Mouse (Mus musculus) hindbrain, embryonic 14.5 days (tissue): ENCODE results near the gene Isx. TPM values are rescaled to one million over a fixed set of nuclear protein-coding genes. Genes with fewer than 3 reads are reported as not detected.

ENCODE experiments used
- ATAC-seq: fragments of 200-750 bp; cut with Nextera tagmentation; 2 replicates; pipeline ENCODE4 v1.8.0; 2017; ENCODE audit warnings: moderate number of reproducible peaks, mild to moderate bottlenecking, moderate TSS enrichment, moderate library complexity; ENCODE audit not compliant: low FRiP score
- DNase-seq: peaks from one replicate; pipeline ENCODE4 v3.0.0-alpha.2; 2015; ENCODE audit warnings: low spot score
- H3K27ac ChIP-seq: fragments of 300-500 bp; sonication (generic); 2 replicates; pipeline ENCODE4 v1.5.1; 2014; ENCODE audit warnings: mild to moderate bottlenecking, moderate library complexity
- H3K27me3 ChIP-seq: fragments of 300-500 bp; sonication (generic); 2 replicates; pipeline ENCODE4 v1.6.1; 2014; ENCODE audit warnings: mild to moderate bottlenecking, low read length, mixed read lengths; ENCODE audit not compliant: control insufficient read depth, insufficient read depth
- H3K36me3 ChIP-seq: fragments of 300-500 bp; sonication (generic); replicated peaks from 2 replicates; pipeline ENCODE4 v1.6.1; 2014; ENCODE audit not compliant: control insufficient read depth, insufficient read depth
- H3K4me1 ChIP-seq: fragments of 300-500 bp; sonication (generic); replicated peaks from 2 replicates; pipeline ENCODE4 v1.6.1; 2014; ENCODE audit warnings: antibody characterized with exemption, low read length, mixed read lengths; ENCODE audit not compliant: control insufficient read depth, insufficient read depth
- H3K4me2 ChIP-seq: fragments of 300-500 bp; sonication (generic); replicated peaks from 2 replicates; pipeline ENCODE4 v1.6.1; 2014; ENCODE audit warnings: mild to moderate bottlenecking, moderate library complexity
- H3K4me3 ChIP-seq: fragments of 300-500 bp; sonication (generic); replicated peaks from 2 replicates; pipeline ENCODE4 v1.5.1; 2014; ENCODE audit warnings: mild to moderate bottlenecking, low read length
- H3K9ac ChIP-seq: fragments of 300-500 bp; sonication (generic); 2 replicates; pipeline ENCODE4 v1.6.1; 2014
- H3K9me3 ChIP-seq: fragments of 300-500 bp; sonication (generic); 2 replicates; pipeline ENCODE4 v1.6.1; 2016; ENCODE audit warnings: low read length; ENCODE audit not compliant: control insufficient read depth
- WGBS: fragments of 180-500 bp; shearing (Covaris S2); extraction: QIAGEN DNeasy Blood & Tissue Kit; methylation state at CpG from one replicate; pipeline ENCODE4 v1.1.7; 2014; 5-methylcytosine and 5-hydroxymethylcytosine counted together
- polyA plus RNA-seq: library from polyadenylated mRNA; unstranded; fragments of >200 nt; fragmentation: Nextera tagmentation; extraction: Ambion mirVana; gene quantifications from 2 replicates; pipeline ENCODE4 v1.2.1, GENCODE M21; 2014

Isx gene
- polyA plus RNA-seq, 1 experiment from 2014 or later = not detected

- WGBS = 92% methylated on average over 1 of the region's 1 CpGs
- Histone ChIP-seq H3K4me3 (no peak overlapping the region), H3K9ac (no peak overlapping the region), H3K27me3 (no peaks in the 10 kb centered on the region), H3K4me1 (no peaks in the 10 kb centered on the region), H3K36me3 (no peaks in the 10 kb centered on the region), H3K4me2 (no peak overlapping the region), H3K9me3 (no peaks in the 10 kb centered on the region), H3K27ac (no peak overlapping the region)
- DNase-seq = no peak
- no peak for ATAC-seq
Measured at GRCm38 (mm10) chr8:74888763-74889162, 15.8 kb downstream of the Isx start.

- Histone ChIP-seq H3K27ac (no peak overlapping the region), H3K4me2 (no peak overlapping the region), H3K4me3 (no peak overlapping the region), H3K36me3 (no peaks in the 10 kb centered on the region), H3K9me3 (no peaks in the 10 kb centered on the region), H3K9ac (no peak overlapping the region), H3K27me3 (no peaks in the 10 kb centered on the region), H3K4me1 (no peaks in the 10 kb centered on the region)
- DNase-seq = no peak
- WGBS = 72% methylated on average over 5 of the region's 5 CpGs
- no peak for ATAC-seq
Measured at GRCm38 (mm10) chr8:74891030-74891429, 18.1 kb downstream of the Isx start.

- Histone ChIP-seq H3K4me3 (no peak overlapping the region), H3K36me3 (no peaks in the 10 kb centered on the region), H3K9me3 (no peaks in the 10 kb centered on the region), H3K27ac (no peak overlapping the region), H3K4me2 (no peak overlapping the region), H3K9ac (no peak overlapping the region), H3K4me1 (no peaks in the 10 kb centered on the region), H3K27me3 (no peaks in the 10 kb centered on the region)
- DNase-seq (no peak), ATAC-seq (no peak)
- WGBS = 85% methylated on average over 1 of the region's 1 CpGs
Measured at GRCm38 (mm10) chr8:74896302-74896701, 23.3 kb downstream of the Isx start.

DNA sequence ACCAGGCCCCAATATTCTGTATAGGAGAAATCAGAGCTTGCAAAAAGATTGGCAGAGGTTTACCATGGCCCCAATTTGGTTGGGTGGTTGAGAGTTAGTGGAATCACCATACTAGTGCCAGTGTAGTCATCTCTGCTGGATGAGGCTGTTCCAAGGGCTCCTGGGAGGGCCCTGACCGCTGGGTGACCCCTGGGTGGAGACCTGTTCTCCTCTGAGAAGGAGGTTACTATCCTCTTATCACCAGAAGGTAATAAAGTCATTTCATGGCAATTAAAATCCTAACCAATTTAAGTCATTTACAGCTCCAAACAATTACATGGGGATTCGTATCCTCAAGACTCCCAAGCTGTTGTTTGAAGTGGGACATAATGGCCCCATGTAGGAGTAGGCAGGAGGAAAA, 24.3 kb downstream of the Isx start:
- WGBS = 58% methylated on average over 2 of the region's 2 CpGs
- Histone ChIP-seq H3K36me3 (no peaks in the 10 kb centered on the region), H3K27ac (no peak overlapping the region), H3K9me3 (no peaks in the 10 kb centered on the region), H3K4me1 (no peaks in the 10 kb centered on the region), H3K27me3 (no peaks in the 10 kb centered on the region), H3K4me3 (no peak overlapping the region), H3K4me2 (no peak overlapping the region), H3K9ac (no peak overlapping the region)
- ATAC-seq (no peak), DNase-seq (no peak)

- Histone ChIP-seq H3K4me3 (no peak overlapping the region), H3K9ac (no peak overlapping the region), H3K4me2 (no peak overlapping the region), H3K9me3 (no peaks in the 10 kb centered on the region), H3K4me1 (no peaks in the 10 kb centered on the region), H3K27ac (no peak overlapping the region), H3K36me3 (no peaks in the 10 kb centered on the region), H3K27me3 (no peaks in the 10 kb centered on the region)
- no peak for DNase-seq
- 69% methylated on average over 3 of the region's 3 CpGs for WGBS
- ATAC-seq = no peak
Measured at GRCm38 (mm10) chr8:74899796-74900195, 26.8 kb downstream of the Isx start.

DNA sequence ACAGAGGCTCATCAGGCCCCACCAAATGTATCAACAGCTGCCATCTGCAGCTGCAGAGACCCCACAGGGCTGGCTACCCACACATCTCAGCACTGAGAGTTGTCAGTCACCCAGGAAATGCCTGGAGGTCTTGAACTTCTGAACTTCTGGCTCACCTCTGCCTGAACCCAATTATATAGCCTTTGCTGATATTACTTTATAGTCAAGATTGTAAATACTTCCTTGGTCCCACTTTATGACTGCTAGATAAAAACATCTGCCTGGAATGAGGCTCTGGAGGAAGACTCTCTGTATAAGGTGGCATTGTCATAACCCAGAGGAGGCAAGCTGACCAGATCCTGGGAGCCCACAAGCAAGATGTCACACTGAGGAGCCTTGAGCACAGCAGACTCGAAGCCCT, 28.8 kb downstream of the Isx start:
- no peak for ATAC-seq
- H3K9me3 ChIP-seq = no peaks in the 10 kb centered on the region
- no peaks in the 10 kb centered on the region for H3K4me1 ChIP-seq
- H3K4me2 ChIP-seq = no peak overlapping the region
- no peak overlapping the region for H3K27ac ChIP-seq
- no peak overlapping the region for H3K4me3 ChIP-seq
- WGBS = 100% methylated on average over 1 of the region's 1 CpGs
- H3K9ac ChIP-seq = no peak overlapping the region
- no peaks in the 10 kb centered on the region for H3K27me3 ChIP-seq
- no peak for DNase-seq
- H3K36me3 ChIP-seq = no peaks in the 10 kb centered on the region

GRCm38 (mm10) chr8:74903054-74903842, 30.3 kb downstream of the Isx start:
- no peaks in the 10 kb centered on the region for H3K27me3 ChIP-seq
- no peak overlapping the region for H3K9ac ChIP-seq
- ATAC-seq (no peak), DNase-seq (no peak)
- WGBS = 57% methylated on average over 6 of the region's 6 CpGs
- no peaks in the 10 kb centered on the region for H3K4me1 ChIP-seq
- no peak overlapping the region for H3K4me2 ChIP-seq
- no peak overlapping the region for H3K4me3 ChIP-seq
- no peaks in the 10 kb centered on the region for H3K9me3 ChIP-seq
- H3K36me3 ChIP-seq = no peaks in the 10 kb centered on the region
- H3K27ac ChIP-seq = no peak overlapping the region

- Histone ChIP-seq H3K4me1 (no peaks in the 10 kb centered on the region), H3K4me3 (no peak overlapping the region), H3K4me2 (no peak overlapping the region), H3K27me3 (no peaks in the 10 kb centered on the region), H3K36me3 (no peaks in the 10 kb centered on the region), H3K9me3 (no peaks in the 10 kb centered on the region), H3K27ac (no peak overlapping the region), H3K9ac (no peak overlapping the region)
- WGBS = 21% methylated on average over 1 of the region's 1 CpGs
- DNase-seq = no peak
- peak; percentile 62; the same call in 1 of the 2 replicates for ATAC-seq
Measured at GRCm38 (mm10) chr8:74906333-74906732, 33.4 kb downstream of the Isx start.

DNA sequence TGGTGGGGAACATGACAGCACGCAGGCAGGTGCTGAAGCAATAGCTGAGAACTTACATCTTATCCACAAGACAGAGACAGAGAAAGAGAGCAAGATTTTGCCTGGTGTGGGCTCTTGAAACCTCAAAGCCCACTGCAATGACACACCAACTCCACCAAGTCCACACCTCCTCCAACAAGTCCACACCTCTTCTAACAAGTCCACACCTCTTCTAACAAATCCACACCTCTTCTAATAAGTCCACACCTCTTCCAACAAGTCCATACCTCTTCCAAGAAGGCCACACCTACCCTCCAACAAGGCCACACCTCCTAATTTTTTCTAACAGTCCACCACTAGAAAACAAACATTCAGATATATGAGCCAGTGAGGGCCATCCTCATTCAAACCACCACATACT, 37.7 kb downstream of the Isx start:
- H3K9ac ChIP-seq = no peak overlapping the region
- DNase-seq (no peak), ATAC-seq (no peak)
- H3K36me3 ChIP-seq = no peaks in the 10 kb centered on the region
- no peak overlapping the region for H3K27ac ChIP-seq
- no peak overlapping the region for H3K4me2 ChIP-seq
- WGBS = 89% methylated on average over 1 of the region's 1 CpGs
- H3K4me1 ChIP-seq = no peaks in the 10 kb centered on the region
- no peak overlapping the region for H3K4me3 ChIP-seq
- H3K9me3 ChIP-seq = no peaks in the 10 kb centered on the region
- H3K27me3 ChIP-seq = no peaks in the 10 kb centered on the region
